Mouse (Mus musculus) heart, embryonic 16.5 days (tissue): ENCODE results near the gene Fam129a. TPM values are rescaled to one million over a fixed set of nuclear protein-coding genes. Genes with fewer than 3 reads are reported as not detected.

Source experiments
- ATAC-seq: fragments of 200-750 bp; cut with Nextera tagmentation; replicated peaks from 2 replicates; pipeline ENCODE4 v1.8.0; 2017; ENCODE audit warnings: moderate number of reproducible peaks; ENCODE audit not compliant: insufficient read depth, low FRiP score; ENCODE audit errors: extremely low read depth
- H3K27ac ChIP-seq: fragments of 300-500 bp; sonication (generic); 2 replicates; pipeline ENCODE4 v1.5.1; 2014; ENCODE audit warnings: mild to moderate bottlenecking, low read length, control low read depth, moderate library complexity
- H3K27me3 ChIP-seq: fragments of 300-500 bp; sonication (generic); 2 replicates; pipeline ENCODE4 v1.6.1; 2014; ENCODE audit warnings: low read length, mixed read lengths; ENCODE audit not compliant: control insufficient read depth, insufficient read depth
- H3K36me3 ChIP-seq: fragments of 300-500 bp; sonication (generic); 2 replicates; pipeline ENCODE4 v1.6.1; 2014; ENCODE audit not compliant: control insufficient read depth, insufficient read depth
- H3K4me1 ChIP-seq: fragments of 300-500 bp; sonication (generic); 2 replicates; pipeline ENCODE4 v1.6.1; 2014; ENCODE audit warnings: low read length, mixed read lengths; ENCODE audit not compliant: control insufficient read depth, insufficient read depth
- H3K4me2 ChIP-seq: fragments of 300-500 bp; sonication (generic); 2 replicates; pipeline ENCODE4 v1.6.1; 2014; ENCODE audit warnings: low read depth, mild to moderate bottlenecking, control low read depth, low read length
- H3K4me3 ChIP-seq: fragments of 300-500 bp; sonication (generic); 2 replicates; pipeline ENCODE4 v1.5.1; 2014; ENCODE audit warnings: mild to moderate bottlenecking, control low read depth, low read length
- H3K9ac ChIP-seq: fragments of 300-500 bp; sonication (generic); 2 replicates; pipeline ENCODE4 v1.6.1; 2014; ENCODE audit warnings: low read length, control low read depth
- H3K9me3 ChIP-seq: fragments of 300-500 bp; sonication (generic); replicated peaks from 2 replicates; pipeline ENCODE4 v1.6.1; 2016; ENCODE audit warnings: low read length; ENCODE audit not compliant: control insufficient read depth
- WGBS: fragments of 180-500 bp; shearing (Covaris S2); extraction: QIAGEN DNeasy Blood & Tissue Kit; methylation state at CpG from one replicate; pipeline ENCODE4 v1.1.7; 2014; 5-methylcytosine and 5-hydroxymethylcytosine counted together
- polyA plus RNA-seq: library from polyadenylated mRNA; unstranded; fragments of >200 nt; fragmentation: Nextera tagmentation; extraction: Ambion mirVana; gene quantifications from 2 replicates; pipeline ENCODE4 v1.2.1, GENCODE M21; 2015

Gene Fam129a
- polyA plus RNA-seq, 1 experiment from 2014 or later: 13.7 TPM

DNA sequence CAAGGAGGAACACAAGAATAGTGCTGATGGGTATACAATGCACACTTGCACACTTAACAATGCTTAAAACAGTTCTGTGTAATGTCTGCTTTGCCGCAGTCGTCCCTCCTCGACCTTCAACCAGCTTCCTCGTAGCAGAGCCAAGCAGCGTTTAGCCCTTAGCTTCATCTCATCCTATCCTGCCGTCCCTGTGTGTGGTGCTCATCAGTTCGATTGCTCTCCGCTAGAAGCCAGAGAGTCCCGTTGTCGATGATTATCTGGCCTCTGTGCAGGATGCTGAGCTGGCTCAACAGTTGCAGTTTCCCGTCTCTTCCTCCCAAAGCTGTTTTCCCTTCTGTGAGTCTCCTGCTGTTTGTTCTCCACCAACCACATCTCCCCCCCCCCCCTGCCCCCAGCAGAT lies 10.4 kb upstream of the Fam129a start:
- Histone ChIP-seq H3K4me1 (no peaks in the 10 kb centered on the region), H3K4me2 (no peak overlapping the region), H3K9ac (no peak overlapping the region), H3K36me3 (no peaks in the 10 kb centered on the region), H3K9me3 (no peaks in the 10 kb centered on the region), H3K27me3 (no peaks in the 10 kb centered on the region), H3K27ac (no peak overlapping the region), H3K4me3 (no peak overlapping the region)
- WGBS: 49% methylated on average over 11 of the region's 11 CpGs
- no peak for ATAC-seq

DNA sequence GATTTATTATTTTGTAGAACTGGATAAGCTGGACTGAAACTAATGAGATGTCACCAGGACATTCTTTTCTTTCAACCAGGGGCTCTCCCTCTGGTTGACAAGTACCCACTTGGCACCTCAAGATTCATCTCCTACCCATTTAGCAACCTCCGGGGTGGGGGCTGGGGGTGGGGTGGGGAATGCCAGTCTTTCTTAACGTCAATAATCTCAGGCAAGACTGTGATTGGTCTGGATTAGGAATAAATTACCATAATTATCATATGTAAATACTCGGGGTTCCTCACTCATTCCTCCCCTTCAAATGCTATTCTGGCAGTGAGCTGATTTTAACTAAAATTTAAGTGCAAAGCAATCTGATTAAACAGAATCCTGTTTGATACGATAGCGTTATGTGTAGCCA lies 7.6 kb upstream of the Fam129a start:
- ATAC-seq: no peak
- no peaks in the 10 kb centered on the region for H3K36me3 ChIP-seq

DNA sequence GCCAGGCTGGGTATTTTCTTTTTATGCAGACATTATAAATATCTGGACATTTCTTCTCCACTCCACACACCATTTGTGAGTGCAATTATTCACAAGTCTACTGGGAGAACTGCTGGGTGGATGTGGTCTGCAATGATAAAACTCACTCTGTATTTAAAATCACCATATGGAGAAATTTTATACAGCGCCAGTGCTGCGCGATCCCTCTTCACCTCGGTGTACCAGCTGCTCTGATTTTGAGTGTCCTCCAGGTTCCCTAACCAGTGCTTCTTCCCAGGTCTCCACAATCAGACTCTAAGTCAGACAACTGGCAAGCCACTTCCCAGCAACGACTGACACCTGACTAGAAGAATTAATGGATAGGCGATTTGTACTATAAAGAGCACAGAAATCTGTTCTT lies 7.1 kb upstream of the Fam129a start:
- ATAC-seq: no peak
- Histone ChIP-seq H3K9me3 (no peaks in the 10 kb centered on the region), H3K9ac (no peak overlapping the region), H3K4me3 (no peak overlapping the region), H3K4me1 (no peaks in the 10 kb centered on the region), H3K27me3 (no peaks in the 10 kb centered on the region), H3K4me2 (no peak overlapping the region), H3K27ac (no peak overlapping the region), H3K36me3 (no peaks in the 10 kb centered on the region)
- 53% methylated on average over 6 of the region's 6 CpGs for WGBS

More for the DNA sequence above, 7.6 kb upstream of the Fam129a start:
- no peaks in the 10 kb centered on the region for H3K4me1 ChIP-seq
- H3K4me2 ChIP-seq: no peak overlapping the region
- WGBS: 65% methylated on average over 5 of the region's 5 CpGs
- no peaks in the 10 kb centered on the region for H3K9me3 ChIP-seq
- H3K27ac ChIP-seq: no peak overlapping the region
- no peaks in the 10 kb centered on the region for H3K27me3 ChIP-seq
- no peak overlapping the region for H3K4me3 ChIP-seq
- no peak overlapping the region for H3K9ac ChIP-seq

DNA sequence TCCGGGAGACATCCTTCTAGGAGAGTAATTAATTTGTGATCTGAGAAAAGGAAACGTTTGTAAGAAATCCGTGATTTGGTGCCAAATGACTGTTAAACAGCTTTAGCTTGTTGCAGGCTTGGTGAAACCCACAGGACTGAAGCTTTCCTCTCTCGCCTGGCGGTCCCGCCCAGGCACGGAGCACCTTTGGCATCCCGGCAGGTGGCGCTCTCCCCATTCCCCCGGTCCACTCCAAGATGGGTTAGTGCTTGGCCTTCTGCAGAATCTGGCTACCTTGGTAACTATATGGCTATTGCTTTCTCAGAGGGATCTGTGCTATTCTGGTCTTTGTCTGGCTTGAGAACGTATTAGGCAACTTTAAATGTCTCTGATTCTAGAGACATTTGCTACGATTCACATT lies 6.6 kb upstream of the Fam129a start:
- Histone ChIP-seq H3K4me1 (no peaks in the 10 kb centered on the region), H3K27me3 (no peaks in the 10 kb centered on the region), H3K36me3 (no peaks in the 10 kb centered on the region), H3K27ac (no peak overlapping the region), H3K9ac (no peak overlapping the region), H3K4me3 (no peak overlapping the region), H3K4me2 (no peak overlapping the region), H3K9me3 (no peaks in the 10 kb centered on the region)
- 13% methylated on average over 12 of the region's 12 CpGs for WGBS
- ATAC-seq: no peak

DNA sequence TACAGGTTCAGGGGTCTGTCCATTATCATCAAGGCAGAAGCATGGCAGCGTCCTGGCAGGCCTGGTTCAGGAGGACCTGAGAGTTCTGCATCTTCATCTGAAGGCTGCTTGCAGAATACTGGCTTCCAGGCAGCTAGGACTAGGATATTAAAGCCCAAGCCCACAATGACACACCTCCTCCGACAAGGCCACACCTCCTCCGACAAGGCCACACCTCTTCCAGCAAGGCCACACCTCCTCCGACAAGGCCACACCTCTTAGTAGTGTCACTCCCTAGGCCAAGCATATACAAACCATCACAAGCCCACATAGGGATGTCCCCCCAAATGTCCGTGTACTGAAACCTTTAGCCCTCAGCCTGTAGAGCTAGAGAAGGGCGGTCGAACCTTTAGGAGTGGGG lies 2.3 kb upstream of the Fam129a start:
- Histone ChIP-seq H3K27ac (no peak overlapping the region), H3K4me3 (no peak overlapping the region), H3K4me2 (no peak overlapping the region), H3K9me3 (no peaks in the 10 kb centered on the region), H3K36me3 (no peaks in the 10 kb centered on the region), H3K27me3 (no peaks in the 10 kb centered on the region), H3K9ac (no peak overlapping the region), H3K4me1 (peaks cover 12% of the 10 kb centered on the region)
- WGBS: 65% methylated on average over 7 of the region's 7 CpGs
- no peak for ATAC-seq

DNA sequence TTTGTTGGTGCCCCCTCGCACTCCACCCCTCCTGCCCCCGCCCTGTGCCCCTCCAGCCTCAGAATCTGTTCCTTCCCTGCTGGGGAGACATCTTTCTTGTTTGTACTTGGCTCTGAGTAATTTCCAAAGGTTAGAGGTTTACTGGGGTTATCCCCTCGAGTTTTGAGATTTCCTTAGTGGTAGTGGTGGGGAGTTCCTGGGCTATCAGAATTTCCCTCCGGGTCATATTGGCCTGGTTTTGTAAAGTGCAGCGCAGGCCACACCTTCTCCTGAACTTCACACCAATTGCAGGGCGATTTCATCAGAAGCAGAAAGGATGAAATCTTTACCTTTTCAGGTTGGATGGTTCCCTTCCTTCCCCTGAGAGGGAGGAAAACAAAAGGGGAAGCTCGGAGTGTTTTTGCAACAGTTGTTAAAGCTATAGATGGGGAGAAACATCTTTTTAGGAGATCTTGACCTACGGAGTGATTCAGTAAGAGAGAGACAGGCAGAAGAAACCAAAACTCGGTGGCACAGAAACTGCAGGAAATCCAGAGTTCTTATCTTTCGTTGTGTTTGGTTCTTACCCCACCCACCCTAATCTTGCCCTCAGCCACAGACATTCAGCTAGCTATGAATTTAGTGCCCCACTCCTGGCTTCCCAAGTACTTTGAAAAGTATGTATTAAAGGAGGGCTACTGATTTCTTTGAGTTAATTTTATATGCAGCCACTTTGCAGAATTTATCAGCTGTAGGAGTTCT lies 1.0 kb downstream of the Fam129a start:
- no peak for ATAC-seq
- no peaks in the 10 kb centered on the region for H3K36me3 ChIP-seq
- H3K4me1 ChIP-seq: peaks cover 13% of the 10 kb centered on the region
- H3K27me3 ChIP-seq: no peaks in the 10 kb centered on the region
- peak overlapping the region; percentile 79 for H3K4me3 ChIP-seq
- peak overlapping the region; percentile 86 for H3K9ac ChIP-seq
- no peaks in the 10 kb centered on the region for H3K9me3 ChIP-seq
- 25% methylated on average over 10 of the region's 10 CpGs for WGBS
- H3K4me2 ChIP-seq: peak overlapping the region; percentile 99
- H3K27ac ChIP-seq: no peak overlapping the region

DNA sequence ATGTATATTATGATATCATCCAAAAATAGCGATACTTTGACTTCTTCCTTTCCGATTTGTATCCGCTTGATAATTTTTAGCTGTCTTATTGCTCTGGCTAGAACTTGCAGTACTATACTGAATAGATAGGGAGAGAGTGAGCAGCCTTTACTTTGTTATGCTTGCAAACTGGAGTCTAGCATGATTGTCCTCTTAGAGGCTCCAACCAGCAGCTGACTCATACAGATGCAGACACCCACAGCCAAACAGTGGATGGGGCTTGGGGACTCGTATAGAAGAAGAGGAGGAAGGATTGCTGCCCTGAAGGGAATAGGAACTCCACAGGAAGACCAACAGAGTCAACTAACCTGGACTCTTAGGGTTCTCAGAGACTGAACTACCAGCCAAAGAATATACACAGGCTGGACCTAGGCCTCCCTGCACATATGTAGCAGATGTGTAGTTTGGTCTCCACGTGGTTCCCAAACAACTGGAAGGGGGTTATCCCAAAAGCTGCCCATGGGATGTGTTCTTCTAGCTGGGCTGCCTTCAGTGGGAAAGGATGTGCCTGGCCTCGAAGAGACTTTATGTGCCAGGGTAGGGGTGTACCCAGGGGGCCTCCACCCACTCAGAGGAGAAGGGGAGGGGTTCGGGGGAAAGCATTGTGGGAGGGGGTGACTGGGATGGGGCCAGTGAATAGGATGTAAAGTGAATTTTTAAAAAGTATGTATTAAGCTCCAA lies 1.8 kb downstream of the Fam129a start:
- H3K4me2 ChIP-seq: peak overlapping the region; percentile 99
- H3K4me3 ChIP-seq: no peak overlapping the region; the same call in 1 of the 2 replicates
- H3K9me3 ChIP-seq: no peaks in the 10 kb centered on the region
- H3K27me3 ChIP-seq: no peaks in the 10 kb centered on the region
- H3K36me3 ChIP-seq: no peaks in the 10 kb centered on the region
- H3K9ac ChIP-seq: 0 out of 2 replicates have a peak overlapping the region, but pooled peaks have one; percentile 43
- ATAC-seq: no peak
- H3K4me1 ChIP-seq: peaks cover 13% of the 10 kb centered on the region
- 75% methylated on average over 7 of the region's 7 CpGs for WGBS
- no peak overlapping the region for H3K27ac ChIP-seq

DNA sequence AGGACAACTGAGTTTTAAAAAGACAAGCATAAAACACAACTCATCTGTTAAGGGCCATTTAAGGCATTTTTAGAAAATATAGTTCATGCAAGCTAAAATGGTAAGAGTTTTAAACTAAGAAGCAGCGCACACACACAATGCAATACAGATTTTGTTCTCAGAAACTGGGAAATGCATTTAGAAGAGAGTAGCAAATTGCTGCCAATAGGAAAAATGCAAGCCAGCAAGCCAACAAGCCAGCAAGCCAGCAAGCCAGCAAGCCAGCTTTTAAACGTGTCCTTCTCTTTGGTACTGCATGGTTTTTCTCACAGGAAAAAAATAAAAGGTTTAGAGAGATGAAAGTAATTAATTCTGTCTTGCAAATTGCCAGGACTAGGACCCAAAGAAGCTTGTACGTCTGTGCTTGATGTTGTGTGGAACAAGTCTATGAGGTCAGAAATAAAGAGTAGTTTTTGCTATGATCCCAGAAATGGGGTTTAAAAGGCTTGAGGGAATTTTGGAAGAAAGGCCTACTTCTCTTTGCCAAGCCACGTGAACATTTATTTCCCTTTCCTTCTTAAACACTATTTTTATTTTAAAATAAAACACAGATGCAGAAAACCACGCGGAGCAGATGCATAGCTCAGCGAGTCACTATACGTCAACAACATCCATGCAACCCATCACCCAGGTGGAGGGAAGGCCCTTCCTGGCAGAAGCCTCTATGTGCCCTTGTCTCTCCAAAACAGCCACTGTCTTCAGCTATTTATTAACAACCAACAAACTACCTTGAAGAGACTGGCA lies 9.4 kb downstream of the Fam129a start:
- H3K9ac ChIP-seq: no peak overlapping the region
- 0 out of 2 replicates have a peak, but pooled peaks cover 2% of the 10 kb centered on the region for H3K4me1 ChIP-seq
- 79% methylated on average over 8 of the region's 8 CpGs for WGBS
- H3K4me3 ChIP-seq: no peak overlapping the region
- H3K36me3 ChIP-seq: no peaks in the 10 kb centered on the region
- H3K9me3 ChIP-seq: no peaks in the 10 kb centered on the region
- H3K27me3 ChIP-seq: no peaks in the 10 kb centered on the region
- ATAC-seq: no peak
- H3K4me2 ChIP-seq: no peak overlapping the region
- no peak overlapping the region for H3K27ac ChIP-seq

DNA sequence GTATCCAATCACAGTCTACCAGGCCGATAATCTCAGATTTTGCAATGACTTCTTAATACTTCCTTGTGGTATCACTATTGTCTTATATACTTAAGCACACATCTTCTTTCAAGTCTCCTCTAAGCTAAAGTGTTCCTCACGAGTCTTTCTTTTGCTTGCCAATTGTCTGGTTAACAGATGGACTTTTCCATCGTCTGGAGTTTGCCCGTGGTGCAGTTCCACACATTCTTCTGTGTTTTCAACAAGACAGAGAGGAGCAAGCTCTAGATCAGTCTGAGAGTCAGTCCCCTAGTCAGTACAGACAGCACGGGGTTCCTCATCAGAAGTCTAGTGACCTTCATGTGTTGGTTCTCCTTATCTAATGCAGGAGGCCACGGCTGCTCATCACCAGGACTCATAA lies 10.5 kb downstream of the Fam129a start:
- Histone ChIP-seq H3K27ac (no peak overlapping the region), H3K4me1 (0 out of 2 replicates have a peak, but pooled peaks cover 2% of the 10 kb centered on the region), H3K9me3 (no peaks in the 10 kb centered on the region), H3K9ac (no peak overlapping the region), H3K4me2 (no peak overlapping the region), H3K36me3 (no peaks in the 10 kb centered on the region), H3K4me3 (no peak overlapping the region), H3K27me3 (no peaks in the 10 kb centered on the region)
- WGBS: 68% methylated on average over 6 of the region's 6 CpGs
- no peak for ATAC-seq
